Mouse (Mus musculus) MEL (cell line): ENCODE results near the gene Tmem178b. TPM values are rescaled to one million over a fixed set of nuclear protein-coding genes. Genes with fewer than 3 reads are reported as not detected.

Experiments used
- DNase-seq: peaks from one replicate; pipeline ENCODE4 v3.0.0; 2011; ENCODE audit warnings: low read depth, low spot score
- H3K27ac ChIP-seq: 2 replicates; pipeline ENCODE4 v1.5.1; 2012; ENCODE audit warnings: low read depth, mild to moderate bottlenecking, control low read depth, low read length, moderate library complexity; ENCODE audit not compliant: control insufficient read depth
- H3K27me3 ChIP-seq, 2 experiments: fragments of 150-350 bp in 1 of 2; sonication (generic) in 1 of 2; 2 replicates each; pipeline ENCODE4 v1.6.1; 2012; ENCODE audit warnings: low read length in 2 of 2, mild to moderate bottlenecking in 2 of 2, improper control_type of control experiment in 1 of 2, moderate library complexity in 1 of 2; ENCODE audit not compliant: insufficient read depth in 2 of 2, control insufficient read depth in 1 of 2
- H3K36me3 ChIP-seq, 2 experiments: 2 replicates each; pipeline ENCODE4 v1.6.1; 2012 to 2014; ENCODE audit warnings: low read length in 2 of 2, improper control_type of control experiment in 1 of 2, inconsistent platforms in 1 of 2, mild to moderate bottlenecking in 1 of 2; ENCODE audit not compliant: insufficient read depth in 2 of 2, control insufficient read depth in 1 of 2
- H3K4me1 ChIP-seq, 2 experiments: fragments of 150-350 bp in 1 of 2; sonication (generic) in 1 of 2; 2 replicates each; pipeline ENCODE4 v1.6.1; 2012; ENCODE audit warnings: low read length in 2 of 2, improper control_type of control experiment in 1 of 2, mild to moderate bottlenecking in 1 of 2; ENCODE audit not compliant: insufficient read depth in 2 of 2, control insufficient read depth in 1 of 2
- H3K4me3 ChIP-seq, 2 experiments: fragments of 150-350 bp in 1 of 2; sonication (generic) in 1 of 2; 2 replicates each; pipeline ENCODE4 v1.5.1; 2012; ENCODE audit warnings: low read depth in 2 of 2, low read length in 2 of 2, mild to moderate bottlenecking in 2 of 2, moderate library complexity in 2 of 2, control low read depth in 1 of 2, improper control_type of control experiment in 1 of 2; ENCODE audit not compliant: control insufficient read depth in 1 of 2, insufficient read depth in 1 of 2
- H3K79me2 ChIP-seq: 2 replicates; pipeline ENCODE4 v1.6.1; 2012; ENCODE audit warnings: mild to moderate bottlenecking, low read length, moderate library complexity; ENCODE audit not compliant: control insufficient read depth, poor library complexity, insufficient read depth
- H3K9ac ChIP-seq: 2 replicates; pipeline ENCODE4 v1.6.1; 2012; ENCODE audit warnings: low read depth, mild to moderate bottlenecking, control low read depth, low read length, moderate library complexity; ENCODE audit not compliant: control insufficient read depth, poor library complexity, severe bottlenecking
- H3K9me3 ChIP-seq: fragments of 150-350 bp; sonication (generic); replicated peaks from 2 replicates; pipeline ENCODE4 v1.6.1; 2012; ENCODE audit warnings: mild to moderate bottlenecking, low read length, improper control_type of control experiment, moderate library complexity; ENCODE audit not compliant: insufficient read depth
- BHLHE40 ChIP-seq: IDR thresholded peaks from 2 replicates; pipeline ENCODE4 v1.6.1; 2012; ENCODE audit warnings: low read depth, mild to moderate bottlenecking, inconsistent platforms, low read length, improper control_type of control experiment, borderline replicate concordance
- CHD1 ChIP-seq: IDR thresholded peaks from 2 replicates; pipeline ENCODE4 v1.6.1; 2012; ENCODE audit warnings: low read depth, mild to moderate bottlenecking, inconsistent platforms, low read length, improper control_type of control experiment
- CHD2 ChIP-seq: IDR thresholded peaks from 2 replicates; pipeline ENCODE4 v1.6.1; 2011; ENCODE audit warnings: low read length, improper control_type of control experiment
- CTCF ChIP-seq, 3 experiments: IDR thresholded peaks in 2 of 3; conservative IDR thresholded peaks in 1 of 3; 2 replicates each; pipeline ENCODE4 v1.5.1; 2011 to 2012; ENCODE audit warnings: low read length in 3 of 3, low read depth in 2 of 3, mild to moderate bottlenecking in 2 of 3, improper control_type of control experiment in 1 of 3, inconsistent platforms in 1 of 3, mixed read lengths in 1 of 3, moderate library complexity in 1 of 3; ENCODE audit not compliant: control insufficient read depth in 1 of 3, insufficient read depth in 1 of 3, poor library complexity in 1 of 3, severe bottlenecking in 1 of 3
- ELF1 ChIP-seq: IDR thresholded peaks from 2 replicates; pipeline ENCODE4 v1.6.1; 2014; ENCODE audit warnings: low read depth, mild to moderate bottlenecking, inconsistent platforms, low read length, improper control_type of control experiment, moderate library complexity
- EP300 ChIP-seq, 2 experiments: IDR thresholded peaks; 2 replicates each; pipeline ENCODE4 v1.6.1; 2011; ENCODE audit warnings: improper control_type of control experiment in 2 of 2, low read length in 2 of 2, low read depth in 1 of 2, mild to moderate bottlenecking in 1 of 2
- GABPA ChIP-seq: IDR thresholded peaks from 2 replicates; pipeline ENCODE4 v1.6.1; 2012; ENCODE audit warnings: low read depth, mild to moderate bottlenecking, inconsistent platforms, low read length, improper control_type of control experiment, moderate library complexity
- HCFC1 ChIP-seq: IDR thresholded peaks from 2 replicates; pipeline ENCODE4 v1.6.1; 2012; ENCODE audit warnings: low read depth, mild to moderate bottlenecking, inconsistent platforms, low read length, improper control_type of control experiment, moderate library complexity
- KAT2A ChIP-seq: conservative IDR thresholded peaks from 2 replicates; pipeline ENCODE4 v1.6.1; 2012; ENCODE audit warnings: low read depth, low read length, improper control_type of control experiment, inconsistent platforms
- MAZ ChIP-seq: IDR thresholded peaks from 2 replicates; pipeline ENCODE4 v1.6.1; 2012; ENCODE audit warnings: low read depth, mild to moderate bottlenecking, inconsistent platforms, low read length, improper control_type of control experiment
- MEF2A ChIP-seq: IDR thresholded peaks from 2 replicates; pipeline ENCODE4 v1.6.1; 2014; ENCODE audit warnings: low read depth, mild to moderate bottlenecking, inconsistent platforms, low read length, improper control_type of control experiment; ENCODE audit not compliant: poor library complexity, insufficient replicate concordance, severe bottlenecking; ENCODE audit errors: extremely low read depth
- MXI1 ChIP-seq: IDR thresholded peaks from 2 replicates; pipeline ENCODE4 v1.6.1; 2011; ENCODE audit warnings: mild to moderate bottlenecking, low read depth, low read length, improper control_type of control experiment
- MYB ChIP-seq: IDR thresholded peaks from 2 replicates; pipeline ENCODE4 v1.6.1; 2011; ENCODE audit warnings: mild to moderate bottlenecking, low read depth, low read length, improper control_type of control experiment
- MYC ChIP-seq: IDR thresholded peaks from 2 replicates; pipeline ENCODE4 v1.6.1; 2011; ENCODE audit warnings: low read depth, mild to moderate bottlenecking, low read length, improper control_type of control experiment, moderate library complexity
- POLR2A ChIP-seq, 2 experiments: IDR thresholded peaks; 2 replicates each; pipeline ENCODE4 v1.6.1; 2011 to 2012; ENCODE audit warnings: low read length in 2 of 2, mild to moderate bottlenecking in 2 of 2, control low read depth in 1 of 2, improper control_type of control experiment in 1 of 2, low read depth in 1 of 2, moderate library complexity in 1 of 2; ENCODE audit not compliant: control insufficient read depth in 1 of 2, insufficient read depth in 1 of 2, poor library complexity in 1 of 2
- POLR2AphosphoS2 ChIP-seq: IDR thresholded peaks from 2 replicates; pipeline ENCODE4 v1.6.1; 2011; ENCODE audit warnings: low read length, improper control_type of control experiment
- POLR2AphosphoS5 ChIP-seq: IDR thresholded peaks from 2 replicates; pipeline ENCODE4 v1.6.1; 2012; ENCODE audit warnings: low read depth, borderline replicate concordance, mild to moderate bottlenecking, inconsistent platforms, low read length, moderate library complexity, mixed read lengths
- RCOR1 ChIP-seq: IDR thresholded peaks from 2 replicates; pipeline ENCODE4 v1.6.1; 2012; ENCODE audit warnings: low read depth, mild to moderate bottlenecking, inconsistent platforms, low read length, improper control_type of control experiment
- UBTF ChIP-seq: IDR thresholded peaks from 2 replicates; pipeline ENCODE4 v1.6.1; 2012; ENCODE audit warnings: low read depth, mild to moderate bottlenecking, inconsistent platforms, low read length, improper control_type of control experiment, moderate library complexity, borderline replicate concordance; ENCODE audit not compliant: insufficient read depth
- ZMIZ1 ChIP-seq: IDR thresholded peaks from 2 replicates; pipeline ENCODE4 v1.6.1; 2012; ENCODE audit warnings: low read depth, mild to moderate bottlenecking, inconsistent platforms, low read length, improper control_type of control experiment, moderate library complexity
- polyA plus RNA-seq, 2 experiments: library from polyadenylated mRNA; stranded (reverse) in 1 of 2; unstranded in 1 of 2; fragments of >175 nt in 1 of 2; fragments of >200 nt in 1 of 2; gene quantifications; 2 replicates each; pipeline versions ENCODE4 v1.2.1 to v1.2.4; 2012; ENCODE audit warnings: low replicate concordance in 2 of 2, low read depth in 1 of 2; ENCODE audit not compliant: insufficient read length in 2 of 2, insufficient read depth in 1 of 2, missing spikeins in 1 of 2
- total RNA-seq: library from RNA; depleted of rRNA; stranded (reverse); fragments of 300-350 nt; gene quantifications from 2 replicates; pipeline ENCODE4 v1.2.3, GENCODE M21; 2012

The Tmem178b gene
- total and polyA plus RNA-seq, 3 experiments: not detected

DNA sequence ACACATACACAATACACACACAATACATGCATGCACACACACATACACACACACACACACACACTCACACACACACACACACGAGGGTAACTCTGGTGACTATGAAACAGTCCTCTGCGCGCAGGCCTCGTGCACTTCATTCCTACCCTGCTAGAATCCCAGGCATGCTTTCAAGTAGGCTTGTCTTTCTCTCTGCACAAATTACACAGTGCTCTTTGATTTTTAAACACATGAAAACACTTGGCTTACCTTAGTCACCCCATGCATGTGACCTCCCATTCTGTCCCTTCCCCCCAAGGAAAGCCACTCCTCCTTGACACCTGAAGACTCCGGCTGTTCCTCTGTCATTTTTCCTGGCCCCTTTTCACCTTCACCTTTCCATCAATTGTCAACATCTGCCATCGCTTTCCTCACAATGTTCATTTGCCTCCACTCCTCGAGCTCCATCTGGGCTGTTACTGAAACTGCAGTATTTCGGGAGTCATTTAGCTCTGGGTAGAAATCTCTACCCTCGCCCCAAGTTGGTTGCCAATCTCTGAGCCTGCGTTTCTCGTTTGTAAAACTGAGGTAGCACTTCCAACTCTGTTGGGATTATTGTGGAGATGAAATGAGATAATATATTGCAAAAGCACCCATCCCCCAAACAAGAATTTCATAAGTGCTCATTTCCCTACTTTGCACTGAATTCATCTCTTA lies 352.7 kb downstream of the Tmem178b start:
- DNase-seq: no peak
- Histone ChIP-seq H3K36me3 (no peaks in the 10 kb centered on the region), H3K27ac (no peak overlapping the region), H3K4me1 (no peaks in the 10 kb centered on the region), H3K79me2 (no peaks in the 10 kb centered on the region), H3K9ac (no peak overlapping the region)
- no peak for TF ChIP-seq MYC
- TF ChIP-seq CHD2: no peak
- TF ChIP-seq HCFC1: no peak
- no peak for TF ChIP-seq CTCF (IDR thresholded peaks at IDR 0.05 in 2 of 3, conservative IDR thresholded peaks at IDR 0.05 in 1 of 3; ENCODE audit: control insufficient read depth in 1 of 3, insufficient read depth in 1 of 3, low read depth in 2 of 3, low read length in 3 of 3, poor library complexity in 1 of 3, severe bottlenecking in 1 of 3)
- no peak for TF ChIP-seq ELF1
- TF ChIP-seq, all 39 proteins: peak for 0
- Histone ChIP-seq H3K9me3 (no peaks in the 10 kb centered on the region), H3K4me3 (no peak overlapping the region), H3K27me3 (no peaks in the 10 kb centered on the region)

DNA sequence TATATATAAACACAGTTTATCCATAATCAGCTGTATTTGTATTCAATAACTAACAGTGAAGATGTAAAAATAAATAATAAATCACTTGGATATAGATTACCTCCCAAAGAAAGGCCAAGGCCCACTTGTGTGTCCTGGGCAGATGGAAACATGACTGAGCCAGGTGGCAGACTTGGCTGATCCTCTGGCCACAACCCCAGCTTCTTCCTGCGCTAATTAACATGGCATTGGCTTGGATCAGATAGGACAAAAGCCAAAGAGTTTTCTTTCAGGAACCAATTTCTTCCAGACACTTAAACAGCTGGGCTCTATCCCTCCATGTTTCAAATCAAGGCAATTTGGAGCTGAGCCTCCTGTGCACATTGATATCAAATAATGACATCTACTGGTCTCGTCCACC lies 355.9 kb downstream of the Tmem178b start:
- H3K9me3 ChIP-seq: no peaks in the 10 kb centered on the region
- no peaks in the 10 kb centered on the region for H3K79me2 ChIP-seq
- no peak for DNase-seq
- H3K9ac ChIP-seq: no peak overlapping the region
- no peaks in the 10 kb centered on the region for H3K4me1 ChIP-seq
- no peaks in the 10 kb centered on the region for H3K36me3 ChIP-seq
- no peaks in the 10 kb centered on the region for H3K27me3 ChIP-seq
- H3K27ac ChIP-seq: no peak overlapping the region
- TF ChIP-seq MEF2A (no peak), POLR2A (IDR thresholded peaks at IDR 0.05; ENCODE audit: control insufficient read depth in 1 of 2, insufficient read depth in 1 of 2, low read depth in 1 of 2, low read length in 2 of 2, poor library complexity in 1 of 2) (no peak), CHD1 (no peak), POLR2AphosphoS5 (no peak), ZMIZ1 (no peak), UBTF (no peak), RCOR1 (no peak), ELF1 (no peak), MYB (no peak), HCFC1 (no peak), BHLHE40 (no peak), MAZ (no peak), KAT2A (no peak), EP300 (IDR thresholded peaks at IDR 0.05; ENCODE audit: low read depth in 1 of 2, low read length in 2 of 2) (no peak), MYC (no peak), GABPA (no peak), POLR2AphosphoS2 (no peak), MXI1 (no peak)
- no peak overlapping the region for H3K4me3 ChIP-seq
